ENCODE assay signal across 7 mouse cellular contexts in genomic region chr14:31128826-31129219, GRCm38 (mm10). TPM values are rescaled to one million over a fixed set of nuclear protein-coding genes. Genes with fewer than 3 reads are reported as not detected.
DNase-seq lines count a peak whose midpoint lies in the region; ATAC-seq lines count a peak whose summit lies in the region.

Gene Smim4, minus strand, starts transcription at chr14:31128956.

- peak; percentile 97 for DNase-seq in adrenal gland, adult 8-10 months
- DNase-seq in embryo, embryonic 9.5 days (ENCODE audit: extremely low spot score) = peak; percentile 94
- peak; percentile 94 to 97 for DNase-seq in gastrocnemius, postnatal 4 days (ENCODE audit: low spot score in 2 of 2)
- peak; percentile 95 to 96 for DNase-seq in left cerebral cortex, postnatal 36 days (ENCODE audit: low spot score in 2 of 2)
- peak; percentile 99 for DNase-seq in midbrain, embryonic 11.5 days (ENCODE audit: low spot score, missing footprints)
- DNase-seq in skeletal muscle tissue, adult 2 months (ENCODE audit: low read depth, low spot score) = peak; percentile 98

- H3K9ac ChIP-seq in intestine, embryonic 16.5 days (ENCODE audit: low read depth, low read length) = peak within 1 kb of the TSS; percentile 86
- peak within 1 kb of the TSS; percentile 73 for H3K9ac ChIP-seq in midbrain, embryonic 11.5 days (ENCODE audit: low read length)

- peak; percentile 92 for ATAC-seq in intestine, embryonic 16.5 days
- peak; percentile 92 for ATAC-seq in midbrain, embryonic 11.5 days (ENCODE audit: low FRiP score)

- H3K9me3 ChIP-seq in intestine, embryonic 16.5 days (ENCODE audit: control insufficient read depth, low read length) = no peaks in the 10 kb centered on the region
- no peaks in the 10 kb centered on the region for H3K9me3 ChIP-seq in midbrain, embryonic 11.5 days (ENCODE audit: control insufficient read depth, low read length)

- peaks cover 35% of the 10 kb centered on the region for H3K4me1 ChIP-seq in intestine, embryonic 16.5 days (ENCODE audit: control insufficient read depth, insufficient read depth, low read length)
- H3K4me1 ChIP-seq in midbrain, embryonic 11.5 days (ENCODE audit: control insufficient read depth, insufficient read depth, low read length) = peaks cover 30% of the 10 kb centered on the region

- H3K27ac ChIP-seq in intestine, embryonic 16.5 days (ENCODE audit: low read length) = peak within 1 kb of the TSS; percentile 88
- peak within 1 kb of the TSS; percentile 48; the same call in 1 of the 2 replicates for H3K27ac ChIP-seq in midbrain, embryonic 11.5 days (ENCODE audit: low read depth, low read length)

- no peaks in the 10 kb centered on the region; the same call in 1 of the 2 replicates for H3K36me3 ChIP-seq in intestine, embryonic 16.5 days (ENCODE audit: control insufficient read depth, insufficient read depth, low read length)
- no peaks in the 10 kb centered on the region; the same call in 1 of the 2 replicates for H3K36me3 ChIP-seq in midbrain, embryonic 11.5 days (ENCODE audit: control insufficient read depth, insufficient read depth, low read length)

- peak within 1 kb of the TSS; percentile 77 for H3K4me2 ChIP-seq in intestine, embryonic 16.5 days (ENCODE audit: low read depth, low read length)
- H3K4me2 ChIP-seq in midbrain, embryonic 11.5 days = peak within 1 kb of the TSS; percentile 81

- intact Hi-C loops in left cerebral cortex, postnatal 36 days (cut with DNase I) = no loop called here

- 1% methylated on average over 33 of the region's 33 CpGs for WGBS in intestine, embryonic 16.5 days
- under 1% methylated on average over 33 of the region's 33 CpGs for WGBS in midbrain, embryonic 11.5 days

- no peaks in the 10 kb centered on the region for H3K27me3 ChIP-seq in intestine, embryonic 16.5 days (replicated peaks; ENCODE audit: control insufficient read depth, insufficient read depth, low read length)
- no peaks in the 10 kb centered on the region for H3K27me3 ChIP-seq in midbrain, embryonic 11.5 days (ENCODE audit: control insufficient read depth, insufficient read depth, low read length)

- peak within 1 kb of the TSS; percentile 76 for H3K4me3 ChIP-seq in intestine, embryonic 16.5 days (ENCODE audit: low read length)
- peak within 1 kb of the TSS; percentile 64 for H3K4me3 ChIP-seq in midbrain, embryonic 11.5 days (ENCODE audit: low read depth, low read length)

RNA-seq across cellular contexts. Expression of gene Smim4, which starts in this region (rescaled TPM):
- 100 to 1,000 TPM in 1 of 4 experiments, 10 to 100 TPM in 3; 67.6 to 109 (median 75.0) TPM for total RNA-seq in adrenal gland, adult 8-10 months (2022)
- 10 to 100 TPM; 44.1 to 49.5 TPM for total RNA-seq in gastrocnemius, postnatal 4 days (2021)
- polyA plus RNA-seq in intestine, embryonic 16.5 days (2015; fragmentation: Nextera tagmentation; extraction: Ambion mirVana) = 87.6 and 92.2 TPM in 2 replicates
- 10 to 100 TPM; 24.6 to 32.9 TPM for total RNA-seq in left cerebral cortex, postnatal 36 days (2021)
- polyA plus RNA-seq in midbrain, embryonic 11.5 days (2014; fragmentation: Nextera tagmentation; extraction: Ambion mirVana) = 54.7 and 56.2 TPM in 2 replicates

Comparison
In these comparisons a context has a peak if more than half of its experiments do, and no peak if none do; other contexts are left out.
1. Peak in every context shown above with its lines: DNase-seq, ATAC-seq, H3K4me3 ChIP-seq and H3K27ac ChIP-seq.